8 mouse cellular contexts compared by ENCODE assay signal in genomic region chr15:5185366-5186292, GRCm38 (mm10). TPM values are rescaled to one million over a fixed set of nuclear protein-coding genes. Genes with fewer than 3 reads are reported as not detected.
DNase-seq lines count a peak whose midpoint lies in the region; ATAC-seq lines count a peak whose summit lies in the region.

Ttc33 (plus strand) TSS chr15:5185525.

- peak within 1 kb of the TSS; percentile 63 for H3K27ac ChIP-seq in heart, embryonic 12.5 days (ENCODE audit: poor library complexity, severe bottlenecking)
- peak within 1 kb of the TSS; percentile 96 for H3K27ac ChIP-seq in kidney, embryonic 16.5 days (ENCODE audit: low read length)

- ATAC-seq in heart, embryonic 12.5 days (ENCODE audit: insufficient number of reproducible peaks, low FRiP score), result peak; percentile 85
- peak; percentile 91 for ATAC-seq in kidney, embryonic 16.5 days (ENCODE audit: low FRiP score, low TSS enrichment)

- H3K9me3 ChIP-seq in erythroblast, embryonic 14.5 days (ENCODE audit: control insufficient read depth, low read length), result no peaks in the 10 kb centered on the region
- H3K9me3 ChIP-seq in heart, embryonic 12.5 days (replicated peaks), result no peaks in the 10 kb centered on the region
- H3K9me3 ChIP-seq in kidney, embryonic 16.5 days (ENCODE audit: low read length), result no peaks in the 10 kb centered on the region

- DNase-seq in CD4-positive helper T cell, adult 2 months (ENCODE audit: low read depth, low spot score), result peak; percentile 70
- peak; percentile 60 for DNase-seq in brain, embryonic 18.5 days (ENCODE audit: low read depth, low spot score)
- DNase-seq in liver, result peak; percentile 82
- peak; percentile 13 to 16 for DNase-seq in monocyte, adult 2 months (ENCODE audit: low read depth in 1 of 2, low spot score in 2 of 2)
- DNase-seq in spleen, postnatal 14 days (ENCODE audit: low spot score in 2 of 2), result peak; percentile 46 to 67

- H3K36me3 ChIP-seq in erythroblast, embryonic 14.5 days (ENCODE audit: control insufficient read depth), result peaks cover 28% of the 10 kb centered on the region
- H3K36me3 ChIP-seq in heart, embryonic 12.5 days, result peaks cover 20% of the 10 kb centered on the region
- H3K36me3 ChIP-seq in kidney, embryonic 16.5 days (ENCODE audit: insufficient read depth, low read length), result peaks cover 7% of the 10 kb centered on the region; the same call in 1 of the 2 replicates

- peak within 1 kb of the TSS; percentile 83 for H3K9ac ChIP-seq in heart, embryonic 12.5 days
- H3K9ac ChIP-seq in kidney, embryonic 16.5 days (replicated peaks; ENCODE audit: low read length), result peak within 1 kb of the TSS; percentile 83

- WGBS in heart, embryonic 12.5 days, result under 1% methylated on average over 55 of the region's 55 CpGs
- under 1% methylated on average over 55 of the region's 55 CpGs for WGBS in kidney, embryonic 16.5 days

- peaks cover 21% of the 10 kb centered on the region for H3K4me1 ChIP-seq in erythroblast, embryonic 14.5 days (ENCODE audit: control insufficient read depth)
- H3K4me1 ChIP-seq in heart, embryonic 12.5 days (replicated peaks), result peaks cover 24% of the 10 kb centered on the region
- peaks cover 19% of the 10 kb centered on the region for H3K4me1 ChIP-seq in kidney, embryonic 16.5 days (ENCODE audit: insufficient read depth, low read length)

- peak within 1 kb of the TSS; percentile 94 for H3K4me3 ChIP-seq in erythroblast, embryonic 14.5 days (replicated peaks)
- peak within 1 kb of the TSS; percentile 87 for H3K4me3 ChIP-seq in heart, embryonic 12.5 days
- H3K4me3 ChIP-seq in kidney, embryonic 16.5 days (ENCODE audit: low read length), result peak within 1 kb of the TSS; percentile 75

- H3K27me3 ChIP-seq in erythroblast, embryonic 14.5 days (ENCODE audit: control insufficient read depth), result no peaks in the 10 kb centered on the region
- H3K27me3 ChIP-seq in heart, embryonic 12.5 days (replicated peaks), result no peaks in the 10 kb centered on the region
- no peaks in the 10 kb centered on the region for H3K27me3 ChIP-seq in kidney, embryonic 16.5 days (ENCODE audit: insufficient read depth, low read length)

- H3K4me2 ChIP-seq in heart, embryonic 12.5 days, result peak within 1 kb of the TSS; percentile 86
- peak within 1 kb of the TSS; percentile 88 for H3K4me2 ChIP-seq in kidney, embryonic 16.5 days (replicated peaks; ENCODE audit: low read depth, low read length)

RNA-seq across cellular contexts. Expression of gene Ttc33, which starts in this region (rescaled TPM):
- 0.21 and 1.0 TPM in 2 replicates for polyA plus RNA-seq in erythroblast, embryonic 14.5 days (2012)
- polyA plus RNA-seq in heart, embryonic 12.5 days (2016; fragmentation: Nextera tagmentation; extraction: Ambion mirVana), result 32.4 and 32.6 TPM in 2 replicates
- 44.3 and 46.4 TPM in 2 replicates for polyA plus RNA-seq in kidney, embryonic 16.5 days (2015; fragmentation: Nextera tagmentation; extraction: Ambion mirVana)

Comparison
In these comparisons a context has a peak if more than half of its experiments do, and no peak if none do; other contexts are left out.
1. Peak in every context shown above with its lines: DNase-seq, ATAC-seq, H3K4me3 ChIP-seq and H3K27ac ChIP-seq.
2. RNA of gene Ttc33 (polyA plus RNA-seq): 44.3 to 46.4 TPM in kidney, embryonic 16.5 days and 32.4 to 32.6 TPM in heart, embryonic 12.5 days; 0.21 to 1.0 TPM in erythroblast, embryonic 14.5 days; every median in the first group is over 10 times any median in the second.
3. DNase-seq: peak in every context shown above with its lines; median percentile 82 in liver; 70 in CD4-positive helper T cell, adult 2 months; 60 in brain, embryonic 18.5 days; 56 in spleen, postnatal 14 days; 14 in monocyte, adult 2 months.